Mouse (Mus musculus): ENCODE data around the gene Krtap5-3. TPM values are rescaled to one million over a fixed set of nuclear protein-coding genes. Genes with fewer than 3 reads are reported as not detected.
"Not testable (repeated sequence)": the region's sequence is repeated elsewhere in the genome, so short reads cannot be mapped to it uniquely, and the experiment has no call there.

Krtap5-3 gene
- polyA plus RNA-seq, 1 experiment from 2014 or later: not detected

DNA sequence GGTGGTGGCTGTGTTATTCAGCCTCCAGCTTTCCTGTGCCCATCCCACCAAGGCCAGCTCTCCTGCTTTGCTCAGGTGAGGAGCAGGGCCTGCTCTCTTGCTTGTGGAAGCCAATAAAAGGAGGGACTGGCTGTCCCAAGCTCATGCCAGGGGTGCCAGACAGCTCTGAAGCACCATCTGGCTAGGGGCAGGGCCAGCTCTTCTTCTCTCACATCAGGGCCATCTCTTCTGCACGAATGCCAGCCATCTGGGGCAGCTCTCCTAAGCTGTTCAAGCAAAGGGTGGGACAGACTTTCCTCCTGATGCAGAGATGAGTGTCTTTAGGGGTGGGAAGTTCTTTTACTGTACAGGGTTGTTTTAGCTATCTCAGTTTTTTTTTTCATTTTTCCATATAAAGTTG is 20.1 kb upstream of the Krtap5-3 start:
- no peaks in the 10 kb centered on the region for H3K27me3 ChIP-seq (replicated peaks; ENCODE audit: control insufficient read depth, insufficient read depth, low read length)
- no peaks in the 10 kb centered on the region for H3K36me3 ChIP-seq (ENCODE audit: control insufficient read depth, insufficient read depth, low read length)
- H3K4me2 ChIP-seq (ENCODE audit: low read length): no peak overlapping the region
- H3K4me1 ChIP-seq (ENCODE audit: control insufficient read depth, insufficient read depth, low read length): no peaks in the 10 kb centered on the region
- ATAC-seq (no peak), DNase-seq (ENCODE audit: low spot score) (no peak)
- H3K4me3 ChIP-seq (ENCODE audit: low read depth, low read length): no peak overlapping the region
- no peaks in the 10 kb centered on the region for H3K9me3 ChIP-seq (replicated peaks; ENCODE audit: control insufficient read depth, low read length)
- H3K9ac ChIP-seq (ENCODE audit: low read length): no peak overlapping the region
- 75% methylated on average over 1 of the region's 1 CpGs for WGBS
- H3K27ac ChIP-seq (ENCODE audit: low read depth, low read length): no peak overlapping the region

DNA sequence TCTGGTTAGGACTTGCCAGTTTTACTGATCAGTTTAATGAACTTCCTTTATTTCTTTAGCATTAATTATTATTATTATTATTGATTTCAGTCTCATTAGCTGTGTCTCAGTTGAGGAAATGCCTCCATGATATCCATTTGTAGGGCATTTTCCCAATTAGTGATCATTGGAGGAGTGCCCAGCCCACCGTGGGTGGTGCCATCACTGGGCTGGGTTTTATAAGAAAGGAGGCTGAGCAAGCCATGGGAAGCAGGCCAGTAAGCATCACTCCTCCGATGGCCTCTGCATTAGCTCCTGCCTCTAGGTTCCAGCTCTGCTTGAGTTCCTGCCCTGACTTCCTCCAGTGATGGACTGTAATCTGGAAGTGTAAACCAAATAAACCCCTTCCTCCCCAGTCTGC is 13.0 kb upstream of the Krtap5-3 start:
- Histone ChIP-seq H3K27ac (ENCODE audit: low read depth, low read length) (no peak overlapping the region), H3K4me2 (ENCODE audit: low read length) (no peak overlapping the region), H3K9me3 (replicated peaks; ENCODE audit: control insufficient read depth, low read length) (no peaks in the 10 kb centered on the region), H3K9ac (ENCODE audit: low read length) (no peak overlapping the region), H3K36me3 (ENCODE audit: control insufficient read depth, insufficient read depth, low read length) (no peaks in the 10 kb centered on the region), H3K4me1 (ENCODE audit: control insufficient read depth, insufficient read depth, low read length) (no peaks in the 10 kb centered on the region), H3K27me3 (replicated peaks; ENCODE audit: control insufficient read depth, insufficient read depth, low read length) (no peaks in the 10 kb centered on the region), H3K4me3 (ENCODE audit: low read depth, low read length) (no peak overlapping the region)
- WGBS: 24% methylated on average over 2 of the region's 2 CpGs
- DNase-seq (ENCODE audit: low spot score) (peak; percentile 28), ATAC-seq (no peak)

DNA sequence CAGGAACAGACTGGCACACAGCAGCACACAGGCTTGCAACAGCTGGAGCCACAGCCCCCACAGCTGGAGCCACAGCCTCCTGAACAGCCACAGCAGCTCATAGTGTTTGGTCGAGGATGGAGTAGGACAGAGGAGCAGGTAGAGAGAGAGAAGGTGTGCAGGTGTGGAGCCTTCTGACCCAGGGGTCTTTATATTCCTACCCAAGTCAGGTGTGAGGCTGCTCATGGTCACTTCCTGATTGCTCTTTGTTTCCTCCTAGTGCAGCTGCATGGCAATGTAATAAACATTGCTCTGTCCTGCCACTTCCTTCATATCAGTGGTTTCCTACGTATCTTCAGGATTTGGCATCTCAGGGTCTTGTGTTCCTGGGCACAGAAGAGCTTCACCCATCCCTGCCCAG is 10.9 kb upstream of the Krtap5-3 start, which contains the start of gene Gm10153:
Gene Gm10153 (minus strand): TSS at position 101 of the 400 bp plus-strand sequence.
- ATAC-seq: no peak
- H3K27me3 ChIP-seq (replicated peaks; ENCODE audit: control insufficient read depth, insufficient read depth, low read length): no peaks in the 10 kb centered on the region
- H3K4me3 ChIP-seq (ENCODE audit: low read depth, low read length): no peak within 1 kb of the TSS
- WGBS: 44% methylated on average over 2 of the region's 2 CpGs
- H3K36me3 ChIP-seq (ENCODE audit: control insufficient read depth, insufficient read depth, low read length): no peaks in the 10 kb centered on the region
- H3K4me2 ChIP-seq (ENCODE audit: low read length): no peak within 1 kb of the TSS
- no peaks in the 10 kb centered on the region for H3K9me3 ChIP-seq (replicated peaks; ENCODE audit: control insufficient read depth, low read length)
- H3K9ac ChIP-seq (ENCODE audit: low read length): no peak within 1 kb of the TSS
- H3K4me1 ChIP-seq (ENCODE audit: control insufficient read depth, insufficient read depth, low read length): no peaks in the 10 kb centered on the region
- no peak within 1 kb of the TSS for H3K27ac ChIP-seq (ENCODE audit: low read depth, low read length)
- no peak for DNase-seq (ENCODE audit: low spot score)

DNA sequence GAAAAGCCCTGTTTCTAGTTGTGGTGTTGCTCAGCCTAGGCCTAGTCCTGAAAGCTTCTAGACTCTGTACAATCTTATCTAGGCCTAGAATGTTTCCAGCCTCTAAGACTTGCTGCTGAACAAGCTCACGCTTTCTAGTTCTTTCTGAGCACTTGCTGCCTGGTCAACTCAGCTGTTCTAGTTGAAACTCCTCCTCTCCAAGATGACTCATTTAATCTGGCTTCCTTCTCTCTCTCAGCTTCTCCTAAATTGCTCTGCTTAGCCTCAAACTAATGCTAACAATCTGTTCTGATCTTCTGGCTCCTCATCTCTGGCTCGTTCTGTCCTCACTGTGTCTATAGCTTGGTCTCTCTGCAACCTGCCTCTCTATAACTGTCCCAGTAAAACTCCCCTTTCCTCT is 2.4 kb upstream of the Krtap5-3 start:
- H3K4me3 ChIP-seq (ENCODE audit: low read depth, low read length): no peak overlapping the region
- H3K4me2 ChIP-seq (ENCODE audit: low read length): no peak overlapping the region
- 90% methylated on average over 2 of the region's 2 CpGs for WGBS
- no peaks in the 10 kb centered on the region for H3K9me3 ChIP-seq (replicated peaks; ENCODE audit: control insufficient read depth, low read length)
- no peaks in the 10 kb centered on the region for H3K4me1 ChIP-seq (ENCODE audit: control insufficient read depth, insufficient read depth, low read length)
- DNase-seq (ENCODE audit: low spot score): no peak
- H3K27ac ChIP-seq (ENCODE audit: low read depth, low read length): no peak overlapping the region
- H3K36me3 ChIP-seq (ENCODE audit: control insufficient read depth, insufficient read depth, low read length): no peaks in the 10 kb centered on the region
- H3K27me3 ChIP-seq (replicated peaks; ENCODE audit: control insufficient read depth, insufficient read depth, low read length): no peaks in the 10 kb centered on the region
- H3K9ac ChIP-seq (ENCODE audit: low read length): no peak overlapping the region
- no peak for ATAC-seq

DNA sequence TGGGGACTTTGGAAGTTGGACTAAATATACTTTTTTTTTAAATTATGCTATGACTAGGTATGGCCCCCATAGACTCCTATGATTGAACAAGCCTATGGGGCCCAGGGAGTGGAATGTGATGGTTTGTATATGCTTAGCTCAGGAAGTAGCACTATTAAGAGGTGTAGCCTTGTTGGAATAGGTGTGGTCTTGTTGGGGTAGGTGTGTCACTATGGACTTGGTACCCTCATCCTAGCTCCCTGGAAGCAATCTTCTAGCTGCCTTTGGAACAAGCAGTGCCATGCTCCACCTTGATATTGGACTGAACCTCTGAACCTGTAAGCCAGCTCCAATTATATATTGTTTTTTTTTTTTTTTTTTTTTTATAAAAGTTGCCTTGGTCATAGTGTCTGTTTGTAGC is 4.3 kb downstream of the Krtap5-3 start:
- no peak for ATAC-seq
- Histone ChIP-seq H3K27me3 (replicated peaks; ENCODE audit: control insufficient read depth, insufficient read depth, low read length) (no peaks in the 10 kb centered on the region), H3K9me3 (replicated peaks; ENCODE audit: control insufficient read depth, low read length) (no peaks in the 10 kb centered on the region), H3K36me3 (ENCODE audit: control insufficient read depth, insufficient read depth, low read length) (no peaks in the 10 kb centered on the region), H3K4me3 (ENCODE audit: low read depth, low read length) (no peak overlapping the region), H3K4me2 (ENCODE audit: low read length) (no peak overlapping the region), H3K27ac (ENCODE audit: low read depth, low read length) (no peak overlapping the region), H3K9ac (ENCODE audit: low read length) (no peak overlapping the region), H3K4me1 (ENCODE audit: control insufficient read depth, insufficient read depth, low read length) (no peaks in the 10 kb centered on the region)
- no peak for DNase-seq (ENCODE audit: low spot score)

DNA sequence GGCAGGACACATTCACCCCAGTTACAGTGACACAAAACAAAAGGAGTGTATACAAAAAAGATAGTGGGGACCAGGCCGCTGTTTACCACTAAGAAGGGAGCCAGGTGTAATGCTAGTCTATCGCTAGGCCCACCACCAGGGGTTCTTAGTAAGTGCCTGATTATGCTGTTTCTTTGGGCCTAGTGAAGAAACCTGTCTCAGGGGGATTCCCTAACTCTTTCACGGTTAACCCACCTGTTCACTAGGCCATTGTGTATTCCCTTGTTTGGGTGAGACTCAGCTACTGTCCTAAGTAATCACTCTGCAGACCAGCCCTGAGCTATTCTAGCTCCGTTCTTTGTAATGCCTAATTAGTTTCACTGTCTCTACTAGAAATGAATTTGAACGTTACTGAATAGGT is 5.7 kb downstream of the Krtap5-3 start:
- H3K9ac ChIP-seq (ENCODE audit: low read length); DNase-seq (ENCODE audit: low spot score); H3K4me3 ChIP-seq (ENCODE audit: low read depth, low read length); H3K9me3 ChIP-seq (replicated peaks; ENCODE audit: control insufficient read depth, low read length); ATAC-seq; H3K4me2 ChIP-seq (ENCODE audit: low read length); H3K27me3 ChIP-seq (replicated peaks; ENCODE audit: control insufficient read depth, insufficient read depth, low read length); H3K27ac ChIP-seq (ENCODE audit: low read depth, low read length); H3K36me3 ChIP-seq (ENCODE audit: control insufficient read depth, insufficient read depth, low read length); H3K4me1 ChIP-seq (ENCODE audit: control insufficient read depth, insufficient read depth, low read length): not testable (repeated sequence)
- WGBS: 60% methylated on average over 5 of the region's 5 CpGs

DNA sequence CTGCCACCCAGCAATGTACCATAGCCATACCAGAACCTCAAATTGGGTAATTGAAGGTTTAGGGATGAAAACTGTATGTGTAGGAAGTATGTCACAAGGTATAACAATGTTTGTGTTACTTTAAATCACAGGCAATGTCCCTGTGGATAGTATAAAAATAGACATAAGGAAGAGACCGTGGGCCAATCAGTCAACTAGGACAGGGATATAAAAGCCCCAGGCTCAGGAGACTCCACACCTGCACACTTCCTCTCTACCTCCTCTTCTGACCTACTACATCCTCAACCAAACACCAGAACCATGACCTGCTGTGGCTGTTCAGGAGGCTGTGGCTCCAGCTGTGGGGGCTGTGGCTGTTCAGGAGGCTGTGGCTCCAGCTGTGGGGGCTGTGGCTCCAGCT is 10.4 kb downstream of the Krtap5-3 start, which contains the start of gene Gm7579:
Gene Gm7579 (plus strand): TSS at position 301 of the 400 bp plus-strand sequence.
- no peaks in the 10 kb centered on the region for H3K4me1 ChIP-seq (ENCODE audit: control insufficient read depth, insufficient read depth, low read length)
- H3K9me3 ChIP-seq (replicated peaks; ENCODE audit: control insufficient read depth, low read length): no peaks in the 10 kb centered on the region
- no peak for ATAC-seq
- H3K36me3 ChIP-seq (ENCODE audit: control insufficient read depth, insufficient read depth, low read length): no peaks in the 10 kb centered on the region
- H3K27me3 ChIP-seq (replicated peaks; ENCODE audit: control insufficient read depth, insufficient read depth, low read length): no peaks in the 10 kb centered on the region
- no peak within 1 kb of the TSS for H3K4me3 ChIP-seq (ENCODE audit: low read depth, low read length)
- no peak within 1 kb of the TSS for H3K9ac ChIP-seq (ENCODE audit: low read length)
- no peak within 1 kb of the TSS for H3K27ac ChIP-seq (ENCODE audit: low read depth, low read length)
- H3K4me2 ChIP-seq (ENCODE audit: low read length): no peak within 1 kb of the TSS
- WGBS: 77% methylated on average over 1 of the region's 1 CpGs
- DNase-seq (ENCODE audit: low spot score): no peak

DNA sequence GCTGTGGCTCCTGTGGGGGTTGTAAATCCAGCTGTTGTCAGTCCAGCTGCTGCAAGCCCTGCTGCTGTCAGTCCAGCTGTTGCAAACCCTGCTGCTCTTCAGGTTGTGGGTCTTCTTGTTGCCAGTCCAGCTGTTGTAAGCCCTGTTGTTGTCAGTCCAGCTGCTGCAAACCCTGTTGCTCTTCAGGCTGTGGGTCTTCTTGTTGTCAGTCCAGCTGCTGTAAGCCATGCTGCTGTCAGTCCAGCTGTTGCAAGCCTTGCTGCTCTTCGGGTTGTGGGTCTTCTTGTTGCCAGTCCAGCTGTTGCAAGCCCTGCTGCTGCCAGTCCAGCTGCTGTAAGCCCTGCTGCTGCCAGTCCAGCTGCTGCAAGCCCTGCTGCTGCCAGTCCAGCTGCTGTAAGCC is 11.0 kb downstream of the Krtap5-3 start:
- not testable (repeated sequence) for H3K4me3 ChIP-seq (ENCODE audit: low read depth, low read length); DNase-seq (ENCODE audit: low spot score); H3K4me2 ChIP-seq (ENCODE audit: low read length); H3K27ac ChIP-seq (ENCODE audit: low read depth, low read length); H3K4me1 ChIP-seq (ENCODE audit: control insufficient read depth, insufficient read depth, low read length); H3K9me3 ChIP-seq (replicated peaks; ENCODE audit: control insufficient read depth, low read length); ATAC-seq; H3K36me3 ChIP-seq (ENCODE audit: control insufficient read depth, insufficient read depth, low read length); H3K27me3 ChIP-seq (replicated peaks; ENCODE audit: control insufficient read depth, insufficient read depth, low read length); H3K9ac ChIP-seq (ENCODE audit: low read length)
- WGBS: 61% methylated on average over 1 of the region's 1 CpGs

DNA sequence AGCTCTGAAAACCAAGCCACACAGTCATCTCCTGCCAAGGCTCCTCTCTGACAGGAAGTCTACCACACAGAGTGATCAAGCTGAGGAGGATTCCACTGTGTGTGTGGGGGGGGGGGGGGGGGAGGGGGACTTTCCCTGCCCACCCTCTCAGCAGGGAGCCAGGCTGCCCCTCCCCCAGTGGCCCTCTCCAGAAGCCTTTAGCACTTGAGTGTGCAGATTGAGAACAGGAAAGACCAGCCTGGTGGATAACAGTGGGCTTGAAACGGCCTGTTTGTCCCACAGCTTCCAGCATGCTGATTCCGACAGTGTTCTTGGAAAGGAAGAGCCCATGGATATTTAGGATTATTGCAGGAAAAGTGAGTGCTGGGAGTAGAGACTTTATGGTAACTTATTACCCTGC is 23.4 kb downstream of the Krtap5-3 start:
- Histone ChIP-seq H3K27ac (ENCODE audit: low read depth, low read length) (no peak overlapping the region), H3K4me1 (ENCODE audit: control insufficient read depth, insufficient read depth, low read length) (no peaks in the 10 kb centered on the region), H3K9ac (ENCODE audit: low read length) (no peak overlapping the region), H3K36me3 (ENCODE audit: control insufficient read depth, insufficient read depth, low read length) (no peaks in the 10 kb centered on the region), H3K4me3 (ENCODE audit: low read depth, low read length) (no peak overlapping the region), H3K9me3 (replicated peaks; ENCODE audit: control insufficient read depth, low read length) (no peaks in the 10 kb centered on the region), H3K4me2 (ENCODE audit: low read length) (no peak overlapping the region), H3K27me3 (replicated peaks; ENCODE audit: control insufficient read depth, insufficient read depth, low read length) (no peaks in the 10 kb centered on the region)
- WGBS: 53% methylated on average over 2 of the region's 2 CpGs
- DNase-seq (ENCODE audit: low spot score): no peak
- ATAC-seq: no peak
